Mouse (Mus musculus) liver, adult 2 months (tissue): Measurements from ENCODE around the gene Gm11992. TPM values are rescaled to one million over a fixed set of nuclear protein-coding genes. Genes with fewer than 3 reads are reported as not detected.
A peak's percentile ranks its signal among the peaks of the same experiment; 100 is the strongest.

Experiments used
- DNase-seq: peaks from one replicate; pipeline ENCODE4 v3.0.0-alpha.2; 2011; ENCODE audit warnings: low read depth, low spot score; ENCODE audit errors: extremely low read depth
- H3K27ac ChIP-seq: fragments of 200-500 bp; replicated peaks from 2 replicates; pipeline ENCODE4 v1.5.1; 2012; ENCODE audit warnings: low read depth, mild to moderate bottlenecking, control low read depth, inconsistent platforms, low read length; ENCODE audit not compliant: insufficient read depth
- H3K27me3 ChIP-seq: fragments of 200-500 bp; 2 replicates; pipeline ENCODE4 v1.6.1; 2012; ENCODE audit warnings: mild to moderate bottlenecking, moderate library complexity, low read length, inconsistent platforms; ENCODE audit not compliant: control insufficient read depth, insufficient read depth
- H3K36me3 ChIP-seq: fragments of 200-500 bp; 2 replicates; pipeline ENCODE4 v1.6.1; 2012; ENCODE audit warnings: low read length, inconsistent platforms; ENCODE audit not compliant: control insufficient read depth, insufficient read depth
- H3K4me1 ChIP-seq: fragments of 200-500 bp; 2 replicates; pipeline ENCODE4 v1.6.1; 2011; ENCODE audit warnings: low read length; ENCODE audit not compliant: control insufficient read depth, insufficient read depth
- H3K4me3 ChIP-seq: fragments of 200-500 bp; 2 replicates; pipeline ENCODE4 v1.5.1; 2011; ENCODE audit warnings: low read depth, mild to moderate bottlenecking, control low read depth, low read length, moderate library complexity; ENCODE audit not compliant: insufficient read depth
- H3K79me2 ChIP-seq: fragments of 200-500 bp; 2 replicates; pipeline ENCODE4 v1.6.1; 2012; ENCODE audit warnings: inconsistent platforms, mild to moderate bottlenecking, low read length, moderate library complexity; ENCODE audit not compliant: control insufficient read depth, insufficient read depth
- H3K9ac ChIP-seq: fragments of 200-500 bp; 2 replicates; pipeline ENCODE4 v1.6.1; 2012; ENCODE audit warnings: low read depth, mild to moderate bottlenecking, control low read depth, inconsistent platforms, low read length
- CTCF ChIP-seq: fragments of 200-500 bp; IDR thresholded peaks from 2 replicates; pipeline ENCODE4 v1.5.1; 2011; ENCODE audit warnings: low read depth, low read length, control low read depth
- POLR2A ChIP-seq: fragments of 200-500 bp; IDR thresholded peaks from 2 replicates; pipeline ENCODE4 v1.6.1; 2011; ENCODE audit warnings: low read length, control low read depth; ENCODE audit not compliant: insufficient read depth; ENCODE audit errors: extremely low read depth
- WGBS: fragments of 180-500 bp; shearing (Covaris S2); methylation state at CpG from one replicate; pipeline ENCODE4 v1.1.7; 2018; 5-methylcytosine and 5-hydroxymethylcytosine counted together
- polyA plus RNA-seq: library from polyadenylated mRNA; depleted of rRNA; stranded (reverse); fragments of >200 nt; gene quantifications from 2 replicates; pipeline ENCODE4 v1.2.3, GENCODE M21; 2012
- total RNA-seq: library from RNA; depleted of rRNA; stranded (reverse); fragments of >200 nt; gene quantifications from 2 replicates; pipeline ENCODE4 v1.2.3, GENCODE M21; 2014

Gene Gm11992
- total and polyA plus RNA-seq, 2 experiments = 1.4 to 1.8 TPM

- H3K4me3 ChIP-seq = no peak overlapping the region
- 71% methylated on average over 5 of the region's 5 CpGs for WGBS
- no peaks in the 10 kb centered on the region for H3K79me2 ChIP-seq
- no peak for DNase-seq
- no peaks in the 10 kb centered on the region for H3K36me3 ChIP-seq
- no peaks in the 10 kb centered on the region for H3K27me3 ChIP-seq
- TF ChIP-seq CTCF (no peak), POLR2A (no peak)
- H3K4me1 ChIP-seq = no peaks in the 10 kb centered on the region
- no peak overlapping the region for H3K27ac ChIP-seq
- H3K9ac ChIP-seq = no peak overlapping the region
These were observed 12.1 kb downstream of the Gm11992 start for GRCm38 (mm10) chr11:9060484-9060883.

GRCm38 (mm10) chr11:9076444-9076843 lies 28.1 kb downstream of the Gm11992 start:
- H3K27me3 ChIP-seq = no peaks in the 10 kb centered on the region
- no peaks in the 10 kb centered on the region for H3K79me2 ChIP-seq
- 92% methylated on average over 3 of the region's 3 CpGs for WGBS
- H3K4me1 ChIP-seq = no peaks in the 10 kb centered on the region
- H3K4me3 ChIP-seq = no peak overlapping the region
- no peaks in the 10 kb centered on the region for H3K36me3 ChIP-seq
- TF ChIP-seq CTCF (no peak), POLR2A (no peak)
- no peak for DNase-seq
- no peak overlapping the region for H3K27ac ChIP-seq
- no peak overlapping the region for H3K9ac ChIP-seq

GRCm38 (mm10) chr11:9113189-9113588 lies 64.8 kb downstream of the Gm11992 start:
- Histone ChIP-seq H3K27me3 (no peaks in the 10 kb centered on the region), H3K36me3 (no peaks in the 10 kb centered on the region), H3K9ac (no peak overlapping the region), H3K4me1 (no peaks in the 10 kb centered on the region; the same call in 1 of the 2 replicates), H3K4me3 (no peak overlapping the region), H3K27ac (no peak overlapping the region), H3K79me2 (no peaks in the 10 kb centered on the region)
- TF ChIP-seq CTCF (no peak), POLR2A (no peak)
- DNase-seq = no peak
- 65% methylated on average over 2 of the region's 2 CpGs for WGBS

- TF ChIP-seq POLR2A (no peak), CTCF (no peak)
- Histone ChIP-seq H3K79me2 (no peaks in the 10 kb centered on the region), H3K36me3 (no peaks in the 10 kb centered on the region), H3K4me1 (peaks cover 7% of the 10 kb centered on the region; the same call in 1 of the 2 replicates), H3K27me3 (no peaks in the 10 kb centered on the region), H3K9ac (no peak overlapping the region), H3K4me3 (no peak overlapping the region), H3K27ac (no peak overlapping the region)
- DNase-seq = no peak
- 13% methylated on average over 9 of the region's 9 CpGs for WGBS
These were observed 67.2 kb downstream of the Gm11992 start for GRCm38 (mm10) chr11:9115367-9116120.

GRCm38 (mm10) chr11:9116121-9116520 lies 67.7 kb downstream of the Gm11992 start:
- H3K27me3 ChIP-seq = no peaks in the 10 kb centered on the region

GRCm38 (mm10) chr11:9116916-9117315 lies 68.5 kb downstream of the Gm11992 start:
- TF ChIP-seq POLR2A (no peak), CTCF (no peak)
- H3K4me1 ChIP-seq = peaks cover 7% of the 10 kb centered on the region; the same call in 1 of the 2 replicates
- no peak overlapping the region for H3K9ac ChIP-seq

More at GRCm38 (mm10) chr11:9116121-9116520, 67.7 kb downstream of the Gm11992 start:
- Histone ChIP-seq H3K4me3 (no peak overlapping the region), H3K4me1 (peaks cover 7% of the 10 kb centered on the region; the same call in 1 of the 2 replicates), H3K9ac (no peak overlapping the region), H3K79me2 (no peaks in the 10 kb centered on the region), H3K36me3 (no peaks in the 10 kb centered on the region), H3K27ac (no peak overlapping the region)
- DNase-seq = peak; percentile 9
- 9% methylated on average over 10 of the region's 10 CpGs for WGBS
- TF ChIP-seq CTCF (no peak), POLR2A (no peak)

More at GRCm38 (mm10) chr11:9116916-9117315, 68.5 kb downstream of the Gm11992 start:
- Histone ChIP-seq H3K4me3 (no peak overlapping the region), H3K27ac (no peak overlapping the region), H3K79me2 (no peaks in the 10 kb centered on the region), H3K27me3 (no peaks in the 10 kb centered on the region), H3K36me3 (no peaks in the 10 kb centered on the region)
- no peak for DNase-seq
- WGBS = 12% methylated on average over 3 of the region's 3 CpGs
